Mouse (Mus musculus): Measurements from ENCODE around the gene Rictor.
"Not testable (repeated sequence)": the region's sequence is repeated elsewhere in the genome, so short reads cannot be mapped to it uniquely, and the experiment has no call there.

The Rictor gene

GRCm38 (mm10) chr15:6739180-6739579, 31.0 kb downstream of the Rictor start:
- no peak for DNase-seq

GRCm38 (mm10) chr15:6742337-6743025, 34.3 kb downstream of the Rictor start:
- DNase-seq = no peak

- DNase-seq = no peak
Observed at GRCm38 (mm10) chr15:6743723-6744122, 35.5 kb downstream of the Rictor start.

GRCm38 (mm10) chr15:6746301-6746983, 38.3 kb downstream of the Rictor start:
- not testable (repeated sequence) for DNase-seq

GRCm38 (mm10) chr15:6747001-6747400, 38.8 kb downstream of the Rictor start:
- DNase-seq = no peak

- no peak for DNase-seq
Observed at GRCm38 (mm10) chr15:6754400-6754799, 46.2 kb downstream of the Rictor start.

- no peak for DNase-seq
Observed at GRCm38 (mm10) chr15:6772265-6772664, 64.1 kb downstream of the Rictor start.

- no peak for DNase-seq
Observed at GRCm38 (mm10) chr15:6786212-6786611, 78.0 kb downstream of the Rictor start.

GRCm38 (mm10) chr15:6787236-6787635, 79.1 kb downstream of the Rictor start:
- DNase-seq = no peak

- no peak for DNase-seq
Observed at GRCm38 (mm10) chr15:6790011-6790410, 81.8 kb downstream of the Rictor start.

GRCm38 (mm10) chr15:6791648-6792047, 83.5 kb downstream of the Rictor start:
- no peak for DNase-seq

- DNase-seq = no peak
Observed at GRCm38 (mm10) chr15:6792846-6793245, 84.7 kb downstream of the Rictor start.

GRCm38 (mm10) chr15:6801212-6801611, 93.0 kb downstream of the Rictor start:
- not testable (repeated sequence) for DNase-seq

GRCm38 (mm10) chr15:6815807-6816206, 107.6 kb downstream of the Rictor start:
- no peak for DNase-seq

- DNase-seq = no peak
Observed at GRCm38 (mm10) chr15:6840199-6840598, 132.0 kb downstream of the Rictor start.

- DNase-seq = no peak
Observed at GRCm38 (mm10) chr15:6849851-6850250, 141.7 kb downstream of the Rictor start.
